Mouse (Mus musculus) cerebellum, adult 2 months (tissue): Measurements from ENCODE around the gene Cdc34b.

Experiments used
- CTCF ChIP-seq: fragments of 200-500 bp; IDR thresholded peaks from 2 replicates; pipeline ENCODE4 v1.5.1; 2011; ENCODE audit warnings: low read depth, mild to moderate bottlenecking, control low read depth, low read length, moderate library complexity, borderline replicate concordance; ENCODE audit not compliant: insufficient read depth
- POLR2A ChIP-seq: fragments of 200-500 bp; IDR thresholded peaks from 2 replicates; pipeline ENCODE4 v1.6.1; 2011; ENCODE audit warnings: low read length, control low read depth, borderline replicate concordance; ENCODE audit not compliant: insufficient read depth

DNA sequence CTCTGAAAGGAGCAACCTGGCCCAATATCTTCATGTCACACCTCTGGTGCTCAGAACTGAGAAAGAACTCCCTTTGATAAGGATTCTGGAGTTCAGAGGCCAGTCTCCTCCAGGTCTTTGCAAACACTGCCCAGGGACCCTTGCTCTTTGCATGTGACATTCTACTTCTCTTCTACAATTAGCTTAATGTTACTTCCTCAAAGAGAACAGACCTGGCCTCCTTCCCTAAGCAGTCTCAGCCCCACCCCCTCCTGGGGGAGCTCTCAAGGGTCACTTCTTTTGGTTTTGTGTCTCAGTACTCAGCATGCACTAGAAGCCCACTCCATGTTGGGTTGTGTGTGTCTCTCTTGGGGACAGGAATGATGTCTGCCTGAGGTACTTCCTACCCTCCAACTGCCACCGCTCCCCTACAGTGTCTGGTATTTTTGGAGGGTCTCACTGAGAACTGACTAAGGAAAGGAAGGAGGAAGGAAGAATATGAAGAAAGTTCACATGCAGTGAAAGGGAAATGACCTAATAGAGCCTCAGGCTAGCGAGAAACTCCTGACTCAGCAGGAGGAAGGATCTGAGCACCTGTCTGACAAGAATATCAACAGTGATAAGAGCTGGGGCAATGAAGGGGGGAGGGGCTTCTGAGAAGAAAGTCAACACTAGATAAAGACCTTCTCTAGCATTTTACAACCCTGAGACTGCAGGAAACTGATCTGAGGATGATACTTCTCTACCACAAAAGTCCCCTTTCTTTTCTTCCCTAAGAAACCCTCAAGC, 11.5 kb downstream of the Cdc34b start:
- TF ChIP-seq POLR2A, result no peak
- TF ChIP-seq CTCF, result no peak
